Mouse (Mus musculus) liver, embryonic 16.5 days (tissue): ENCODE measurements around the gene Atp6v0a4. TPM values are rescaled to one million over a fixed set of nuclear protein-coding genes. Genes with fewer than 3 reads are reported as not detected.

Source experiments
- ATAC-seq: fragments of 200-750 bp; cut with Nextera tagmentation; 2 replicates; pipeline ENCODE4 v1.8.0; 2017; ENCODE audit warnings: low read depth, mild to moderate bottlenecking, moderate number of reproducible peaks, moderate library complexity
- H3K27ac ChIP-seq: fragments of 300-500 bp; sonication (generic); 2 replicates; pipeline ENCODE4 v1.5.1; 2014; ENCODE audit warnings: mild to moderate bottlenecking, low read length
- H3K27me3 ChIP-seq: fragments of 300-500 bp; sonication (generic); 2 replicates; pipeline ENCODE4 v1.6.1; 2014; ENCODE audit warnings: low read depth, low read length, mixed read lengths; ENCODE audit not compliant: control insufficient read depth, insufficient read depth
- H3K36me3 ChIP-seq: fragments of 300-500 bp; sonication (generic); 2 replicates; pipeline ENCODE4 v1.6.1; 2014; ENCODE audit warnings: mild to moderate bottlenecking; ENCODE audit not compliant: control insufficient read depth, insufficient read depth
- H3K4me1 ChIP-seq: fragments of 300-500 bp; sonication (generic); 2 replicates; pipeline ENCODE4 v1.6.1; 2014; ENCODE audit warnings: low read depth, low read length, mixed read lengths; ENCODE audit not compliant: control insufficient read depth
- H3K4me2 ChIP-seq: fragments of 300-500 bp; sonication (generic); 2 replicates; pipeline ENCODE4 v1.6.1; 2014; ENCODE audit warnings: low read depth, low read length, mixed read lengths
- H3K4me3 ChIP-seq: fragments of 300-500 bp; sonication (generic); 2 replicates; pipeline ENCODE4 v1.5.1; 2014; ENCODE audit warnings: low read depth, mild to moderate bottlenecking, low read length
- H3K9ac ChIP-seq: fragments of 300-500 bp; sonication (generic); 2 replicates; pipeline ENCODE4 v1.6.1; 2014; ENCODE audit warnings: low read depth, low read length
- H3K9me3 ChIP-seq: fragments of 300-500 bp; sonication (generic); replicated peaks from 2 replicates; pipeline ENCODE4 v1.6.1; 2016; ENCODE audit warnings: low read length; ENCODE audit not compliant: control insufficient read depth
- WGBS: fragments of 180-500 bp; shearing (Covaris S2); extraction: QIAGEN DNeasy Blood & Tissue Kit; methylation state at CpG from one replicate; pipeline ENCODE4 v1.1.7; 2014; ENCODE audit not compliant: insufficient replicate concordance; 5-methylcytosine and 5-hydroxymethylcytosine counted together
- polyA plus RNA-seq: library from polyadenylated mRNA; unstranded; fragments of >200 nt; fragmentation: Nextera tagmentation; extraction: Ambion mirVana; gene quantifications from 2 replicates; pipeline ENCODE4 v1.2.1, GENCODE M21; 2015

Atp6v0a4 gene
- polyA plus RNA-seq, 1 experiment from 2014 or later: 0.67 TPM

- Histone ChIP-seq H3K27ac (no peak overlapping the region), H3K4me3 (no peak overlapping the region), H3K4me2 (no peak overlapping the region), H3K9me3 (no peaks in the 10 kb centered on the region), H3K36me3 (no peaks in the 10 kb centered on the region), H3K9ac (no peak overlapping the region), H3K27me3 (no peaks in the 10 kb centered on the region), H3K4me1 (no peaks in the 10 kb centered on the region)
- no peak for ATAC-seq
- 70% methylated on average over 7 of the region's 7 CpGs for WGBS
Measured at GRCm38 (mm10) chr6:38102216-38102795, 22.1 kb downstream of the Atp6v0a4 start.

GRCm38 (mm10) chr6:38096961-38097370 lies 27.4 kb downstream of the Atp6v0a4 start:
- no peak overlapping the region for H3K27ac ChIP-seq
- no peak overlapping the region for H3K9ac ChIP-seq
- no peak overlapping the region for H3K4me2 ChIP-seq
- H3K9me3 ChIP-seq: no peaks in the 10 kb centered on the region
- WGBS: 35% methylated on average over 5 of the region's 5 CpGs
- ATAC-seq: no peak
- H3K27me3 ChIP-seq: no peaks in the 10 kb centered on the region
- no peak overlapping the region for H3K4me3 ChIP-seq
- H3K4me1 ChIP-seq: no peaks in the 10 kb centered on the region
- no peaks in the 10 kb centered on the region for H3K36me3 ChIP-seq

GRCm38 (mm10) chr6:38094701-38095100 lies 29.7 kb downstream of the Atp6v0a4 start:
- Histone ChIP-seq H3K4me3 (no peak overlapping the region), H3K9me3 (no peaks in the 10 kb centered on the region), H3K27me3 (no peaks in the 10 kb centered on the region), H3K4me2 (no peak overlapping the region), H3K27ac (no peak overlapping the region), H3K9ac (no peak overlapping the region), H3K36me3 (no peaks in the 10 kb centered on the region), H3K4me1 (no peaks in the 10 kb centered on the region)
- ATAC-seq: no peak
- WGBS: 76% methylated on average over 10 of the region's 10 CpGs

GRCm38 (mm10) chr6:38092539-38092938 lies 31.8 kb downstream of the Atp6v0a4 start:
- no peaks in the 10 kb centered on the region for H3K9me3 ChIP-seq
- H3K36me3 ChIP-seq: no peaks in the 10 kb centered on the region
- 78% methylated on average over 8 of the region's 8 CpGs for WGBS
- no peaks in the 10 kb centered on the region for H3K27me3 ChIP-seq
- H3K9ac ChIP-seq: no peak overlapping the region
- no peak overlapping the region for H3K4me2 ChIP-seq
- ATAC-seq: no peak
- no peak overlapping the region for H3K27ac ChIP-seq
- H3K4me3 ChIP-seq: no peak overlapping the region
- H3K4me1 ChIP-seq: no peaks in the 10 kb centered on the region

- WGBS: 65% methylated on average over 9 of the region's 9 CpGs
- Histone ChIP-seq H3K9ac (no peak overlapping the region), H3K4me3 (no peak overlapping the region), H3K4me1 (no peaks in the 10 kb centered on the region), H3K4me2 (no peak overlapping the region), H3K27me3 (no peaks in the 10 kb centered on the region), H3K27ac (no peak overlapping the region), H3K9me3 (no peaks in the 10 kb centered on the region), H3K36me3 (no peaks in the 10 kb centered on the region)
- ATAC-seq: no peak
Measured at GRCm38 (mm10) chr6:38087242-38088026, 37.0 kb downstream of the Atp6v0a4 start.

- no peaks in the 10 kb centered on the region for H3K27me3 ChIP-seq
- no peak overlapping the region for H3K4me3 ChIP-seq
- WGBS: 37% methylated on average over 4 of the region's 4 CpGs
- H3K27ac ChIP-seq: no peak overlapping the region
- H3K9ac ChIP-seq: no peak overlapping the region
- no peaks in the 10 kb centered on the region; the same call in 1 of the 2 replicates for H3K4me1 ChIP-seq
- ATAC-seq: no peak
- H3K9me3 ChIP-seq: no peaks in the 10 kb centered on the region
- no peaks in the 10 kb centered on the region for H3K36me3 ChIP-seq
- H3K4me2 ChIP-seq: no peak overlapping the region
Measured at GRCm38 (mm10) chr6:38083204-38083603, 41.2 kb downstream of the Atp6v0a4 start.

- Histone ChIP-seq H3K27me3 (no peaks in the 10 kb centered on the region), H3K27ac (no peak overlapping the region), H3K9ac (no peak overlapping the region), H3K36me3 (no peaks in the 10 kb centered on the region), H3K4me2 (no peak overlapping the region), H3K4me1 (no peaks in the 10 kb centered on the region; the same call in 1 of the 2 replicates), H3K4me3 (no peak overlapping the region), H3K9me3 (no peaks in the 10 kb centered on the region)
- peak; percentile 67 for ATAC-seq
- 62% methylated on average over 11 of the region's 11 CpGs for WGBS
Measured at GRCm38 (mm10) chr6:38081727-38082341, 42.6 kb downstream of the Atp6v0a4 start.

GRCm38 (mm10) chr6:38080364-38080763 lies 44.0 kb downstream of the Atp6v0a4 start:
- no peak overlapping the region for H3K4me2 ChIP-seq
- no peaks in the 10 kb centered on the region for H3K27me3 ChIP-seq
- H3K9me3 ChIP-seq: no peaks in the 10 kb centered on the region
- H3K4me3 ChIP-seq: no peak overlapping the region
- no peak overlapping the region for H3K9ac ChIP-seq
- 59% methylated on average over 4 of the region's 4 CpGs for WGBS
- no peaks in the 10 kb centered on the region; the same call in 1 of the 2 replicates for H3K4me1 ChIP-seq
- no peak overlapping the region for H3K27ac ChIP-seq
- H3K36me3 ChIP-seq: no peaks in the 10 kb centered on the region
- ATAC-seq: no peak

- Histone ChIP-seq H3K9me3 (no peaks in the 10 kb centered on the region), H3K27ac (no peak overlapping the region), H3K9ac (no peak overlapping the region), H3K4me2 (no peak overlapping the region), H3K27me3 (no peaks in the 10 kb centered on the region), H3K4me3 (no peak overlapping the region), H3K4me1 (peaks cover 12% of the 10 kb centered on the region), H3K36me3 (no peaks in the 10 kb centered on the region)
- WGBS: 77% methylated on average over 3 of the region's 3 CpGs
- no peak for ATAC-seq
Measured at GRCm38 (mm10) chr6:38073592-38073991, 50.8 kb downstream of the Atp6v0a4 start.
